Mouse (Mus musculus) spleen, adult 2 months (tissue): ENCODE results near the gene Foxf2. TPM values are rescaled to one million over a fixed set of nuclear protein-coding genes. Genes with fewer than 3 reads are reported as not detected.

ENCODE experiments used
- DNase-seq, 2 experiments: peaks; one replicate each; pipeline versions ENCODE4 v3.0.0 to v3.0.0-alpha.2; 2012 to 2021; ENCODE audit warnings: low spot score in 2 of 2, low read depth in 1 of 2
- H3K27ac ChIP-seq: fragments of 200-500 bp; 2 replicates; pipeline ENCODE4 v1.5.1; 2012; ENCODE audit warnings: low read length, inconsistent platforms; ENCODE audit not compliant: insufficient read depth
- H3K27me3 ChIP-seq: fragments of 200-500 bp; 2 replicates; pipeline ENCODE4 v1.6.1; 2012; ENCODE audit warnings: mild to moderate bottlenecking, moderate library complexity, low read length, inconsistent platforms; ENCODE audit not compliant: control insufficient read depth, insufficient read depth
- H3K36me3 ChIP-seq: fragments of 200-500 bp; 2 replicates; pipeline ENCODE4 v1.6.1; 2012; ENCODE audit warnings: mild to moderate bottlenecking, low read length, inconsistent platforms; ENCODE audit not compliant: control insufficient read depth, insufficient read depth
- H3K4me1 ChIP-seq: fragments of 200-500 bp; 2 replicates; pipeline ENCODE4 v1.6.1; 2011; ENCODE audit warnings: inconsistent platforms; ENCODE audit not compliant: control insufficient read depth, insufficient read depth, insufficient read length
- H3K4me3 ChIP-seq: fragments of 200-500 bp; 2 replicates; pipeline ENCODE4 v1.5.1; 2011; ENCODE audit warnings: mild to moderate bottlenecking, inconsistent platforms; ENCODE audit not compliant: insufficient read depth, insufficient read length; ENCODE audit errors: extremely low read depth
- CTCF ChIP-seq: fragments of 200-500 bp; IDR thresholded peaks from 2 replicates; pipeline ENCODE4 v1.5.1; 2011; ENCODE audit warnings: mild to moderate bottlenecking, inconsistent platforms; ENCODE audit not compliant: insufficient read depth, insufficient read length, insufficient replicate concordance; ENCODE audit errors: extremely low read depth
- POLR2A ChIP-seq: fragments of 200-500 bp; IDR thresholded peaks from 2 replicates; pipeline ENCODE4 v1.6.1; 2011; ENCODE audit warnings: low read depth, low read length, inconsistent platforms
- WGBS: fragments of 180-500 bp; shearing (Covaris S2); methylation state at CpG from one replicate; pipeline ENCODE4 v1.1.7; 2018; 5-methylcytosine and 5-hydroxymethylcytosine counted together
- polyA plus RNA-seq: library from polyadenylated mRNA; depleted of rRNA; stranded (reverse); fragments of >200 nt; gene quantifications from 2 replicates; pipeline ENCODE4 v1.2.3, GENCODE M21; 2012

Foxf2 gene
- polyA plus RNA-seq, 1 experiment: 0.04 TPM

DNA sequence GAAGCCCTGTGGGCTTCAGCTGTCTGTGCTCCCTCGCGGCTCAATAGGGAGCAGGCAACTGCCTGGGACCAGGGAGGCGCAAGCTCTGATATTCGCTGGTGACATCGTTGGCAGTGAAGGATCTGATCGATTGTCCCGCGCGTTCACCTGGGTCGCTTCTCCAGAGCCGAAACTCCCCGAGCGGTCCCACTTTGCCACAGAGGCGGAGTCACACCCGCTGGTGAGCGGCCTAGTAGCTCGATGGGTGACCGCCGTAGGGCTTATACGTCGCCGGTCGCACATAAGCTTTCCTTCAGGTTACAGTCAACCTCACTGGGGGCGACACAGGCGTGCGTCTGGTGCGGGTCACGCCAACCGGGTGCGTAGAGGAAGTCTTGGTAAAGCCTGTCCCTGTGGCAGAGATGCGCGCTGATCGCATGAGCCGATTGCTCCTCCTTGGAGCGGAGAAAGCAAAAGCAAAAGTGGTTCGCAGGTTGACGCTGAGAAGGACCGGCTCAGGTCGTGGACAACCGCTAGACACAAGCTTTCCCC is 3.8 kb downstream of the Foxf2 start:
- DNase-seq: no peak
- 2% methylated on average over 40 of the region's 40 CpGs for whole genome bisulfite sequencing

DNA sequence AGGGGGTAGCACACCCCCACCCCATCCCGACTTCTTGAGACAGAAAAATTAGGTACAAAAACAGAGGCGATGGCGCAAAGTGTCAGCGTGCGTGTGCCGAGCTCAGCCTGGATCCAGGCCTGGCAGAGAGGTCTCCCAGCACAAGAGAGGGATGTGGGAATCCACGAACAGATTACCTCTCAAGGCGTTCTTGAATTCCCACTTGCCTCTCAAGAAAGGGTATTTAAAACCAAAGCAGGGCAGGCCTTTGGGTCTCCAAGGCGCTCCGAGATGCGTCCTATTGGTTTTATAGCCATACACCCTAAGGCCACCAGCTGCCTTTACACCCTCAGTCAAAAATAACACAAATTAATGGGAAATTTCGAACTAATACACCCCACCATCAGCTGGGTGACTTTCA is 4.4 kb downstream of the Foxf2 start:
- peaks cover 28% of the 10 kb centered on the region for H3K27me3 ChIP-seq
- DNase-seq: no peak
- WGBS: 40% methylated on average over 12 of the region's 12 CpGs
- H3K27ac ChIP-seq: no peak overlapping the region
- TF ChIP-seq POLR2A (no peak), CTCF (no peak)
- H3K4me3 ChIP-seq: no peak overlapping the region
- no peaks in the 10 kb centered on the region for H3K36me3 ChIP-seq
- H3K4me1 ChIP-seq: peaks cover 8% of the 10 kb centered on the region

More for the DNA sequence above, 3.8 kb downstream of the Foxf2 start:
- Histone ChIP-seq H3K4me3 (peak overlapping the region; percentile 52; the same call in 1 of the 2 replicates), H3K27ac (no peak overlapping the region), H3K4me1 (peaks cover 8% of the 10 kb centered on the region), H3K27me3 (peaks cover 30% of the 10 kb centered on the region), H3K36me3 (no peaks in the 10 kb centered on the region)
- TF ChIP-seq CTCF (no peak), POLR2A (no peak)

DNA sequence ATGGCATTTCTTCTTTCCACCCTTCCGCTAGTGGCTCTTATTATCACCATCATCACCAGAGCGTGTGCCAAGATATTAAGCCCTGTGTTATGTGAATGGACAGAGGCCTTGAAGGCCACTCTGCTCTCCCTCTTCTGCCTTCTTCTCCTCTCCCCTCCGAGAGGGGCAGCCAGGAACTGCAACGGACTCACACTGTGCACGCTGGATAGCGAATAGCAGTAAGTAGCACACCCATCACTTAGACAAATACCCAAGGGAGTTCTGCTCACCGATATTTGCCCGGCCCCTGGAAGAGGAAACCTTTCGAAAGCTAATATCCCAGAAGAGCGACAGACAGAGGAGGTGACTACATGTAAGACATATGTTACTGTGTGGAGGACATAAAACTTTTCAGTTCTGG is 4.9 kb downstream of the Foxf2 start:
- H3K4me1 ChIP-seq: peaks cover 8% of the 10 kb centered on the region
- no peaks in the 10 kb centered on the region for H3K36me3 ChIP-seq
- 38% methylated on average over 10 of the region's 10 CpGs for WGBS
- no peak for DNase-seq
- no peak overlapping the region for H3K27ac ChIP-seq
- peaks cover 23% of the 10 kb centered on the region for H3K27me3 ChIP-seq
- TF ChIP-seq POLR2A: no peak
- TF ChIP-seq CTCF: no peak
- no peak overlapping the region for H3K4me3 ChIP-seq

DNA sequence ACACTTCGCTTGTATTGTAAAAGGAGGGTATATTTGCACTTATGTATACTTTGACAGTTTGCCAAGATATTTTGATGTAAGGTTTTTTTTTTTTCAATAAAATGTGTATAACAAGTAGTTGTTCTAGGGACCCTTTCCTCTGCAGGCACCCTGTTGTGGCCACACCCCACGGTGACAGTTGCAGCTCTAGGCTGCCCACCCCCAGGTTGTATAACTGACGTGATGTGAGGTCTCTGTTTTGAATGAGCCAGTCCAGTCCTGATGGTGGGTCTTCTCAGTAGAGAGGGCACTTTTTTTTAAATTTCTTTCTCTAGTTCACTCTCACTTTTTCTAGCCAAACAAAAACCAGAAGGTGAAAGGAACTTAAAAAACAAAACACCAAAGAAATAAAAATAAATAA is 5.7 kb downstream of the Foxf2 start:
- Histone ChIP-seq H3K4me1 (peaks cover 4% of the 10 kb centered on the region; the same call in 1 of the 2 replicates), H3K27me3 (peaks cover 16% of the 10 kb centered on the region), H3K27ac (no peak overlapping the region), H3K4me3 (no peak overlapping the region), H3K36me3 (no peaks in the 10 kb centered on the region)
- DNase-seq: no peak
- 39% methylated on average over 3 of the region's 3 CpGs for WGBS
- TF ChIP-seq CTCF (no peak), POLR2A (no peak)

DNA sequence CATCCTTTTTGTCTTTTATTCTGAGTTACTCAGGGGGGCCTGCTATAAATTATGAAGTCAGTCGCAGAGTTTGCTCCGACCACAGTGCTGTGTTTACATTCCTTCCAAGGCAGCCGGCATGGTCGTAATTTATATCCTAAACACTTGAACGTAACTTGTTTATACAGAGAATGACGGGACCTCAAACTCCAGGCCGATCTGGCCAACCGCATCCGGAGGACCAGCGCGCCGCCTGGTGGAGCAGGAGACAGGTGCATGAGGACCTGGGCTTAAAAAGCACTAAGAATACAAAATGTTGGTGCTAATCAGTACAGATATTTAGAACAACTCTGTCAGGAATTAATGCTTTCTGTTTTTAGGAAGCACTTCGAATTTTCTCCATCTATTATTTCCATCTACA is 6.8 kb downstream of the Foxf2 start:
- TF ChIP-seq POLR2A: no peak
- TF ChIP-seq CTCF: peak; percentile 53; the same call in 1 of the 2 replicates
- Histone ChIP-seq H3K4me3 (no peak overlapping the region), H3K4me1 (no peaks in the 10 kb centered on the region; the same call in 1 of the 2 replicates), H3K27ac (no peak overlapping the region), H3K27me3 (peaks cover 14% of the 10 kb centered on the region), H3K36me3 (no peaks in the 10 kb centered on the region)
- peak in 1 of 2 experiments; percentile 19 for DNase-seq
- 1% methylated on average over 13 of the region's 13 CpGs for WGBS

DNA sequence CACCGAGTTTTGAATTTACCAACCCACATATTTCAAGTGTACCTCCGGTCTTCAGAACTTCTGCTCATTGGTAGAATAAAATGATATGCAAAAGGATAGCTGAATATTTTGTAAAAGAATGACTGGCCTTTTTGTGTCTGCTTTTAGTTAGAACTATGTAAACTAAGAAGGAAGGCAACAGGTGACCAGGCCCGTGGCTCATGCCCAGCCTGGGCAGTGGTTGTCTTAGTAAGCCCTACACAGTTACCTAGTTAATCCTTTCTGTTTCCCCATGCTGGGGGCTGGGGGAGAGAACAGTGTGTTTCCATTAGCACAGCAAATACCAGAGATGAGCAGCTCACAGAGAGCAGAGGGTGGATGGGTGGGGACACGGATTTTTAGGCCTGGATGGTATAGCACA is 7.6 kb downstream of the Foxf2 start:
- H3K4me3 ChIP-seq: no peak overlapping the region
- H3K27me3 ChIP-seq: peaks cover 14% of the 10 kb centered on the region
- H3K36me3 ChIP-seq: no peaks in the 10 kb centered on the region
- TF ChIP-seq POLR2A: no peak
- no peak for TF ChIP-seq CTCF
- DNase-seq: no peak
- no peaks in the 10 kb centered on the region; the same call in 1 of the 2 replicates for H3K4me1 ChIP-seq
- 89% methylated on average over 4 of the region's 4 CpGs for WGBS
- H3K27ac ChIP-seq: no peak overlapping the region

DNA sequence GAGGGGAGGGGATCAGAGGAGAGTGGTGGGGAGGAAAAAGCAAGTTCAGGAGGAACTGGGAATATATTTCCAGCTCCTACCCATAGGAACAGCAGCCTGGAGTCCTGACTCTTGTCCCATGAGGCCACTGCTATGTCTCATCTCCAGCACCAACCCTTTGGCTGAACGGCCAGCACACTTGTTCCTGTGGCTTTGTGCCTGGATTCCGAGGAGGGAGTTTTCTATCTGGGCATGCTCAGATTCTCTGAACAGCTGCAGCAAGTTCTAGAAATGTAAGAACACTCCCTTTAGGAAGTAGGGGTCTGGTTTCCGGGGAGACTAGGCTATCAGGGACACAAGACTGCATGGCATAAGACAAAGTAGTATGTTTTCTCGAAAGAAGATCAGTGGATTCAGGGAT is 9.9 kb downstream of the Foxf2 start:
- DNase-seq: no peak
- Histone ChIP-seq H3K4me1 (no peaks in the 10 kb centered on the region), H3K27ac (no peak overlapping the region), H3K36me3 (no peaks in the 10 kb centered on the region), H3K27me3 (peaks cover 2% of the 10 kb centered on the region; the same call in 1 of the 2 replicates), H3K4me3 (no peak overlapping the region)
- WGBS: 71% methylated on average over 4 of the region's 4 CpGs
- TF ChIP-seq CTCF (no peak), POLR2A (no peak)
